Mouse (Mus musculus): Measurements from ENCODE around the gene Rere. TPM values are rescaled to one million over a fixed set of nuclear protein-coding genes. Genes with fewer than 3 reads are reported as not detected.
"Not testable (repeated sequence)": the region's sequence is repeated elsewhere in the genome, so short reads cannot be mapped to it uniquely, and the experiment has no call there.

Gene Rere
- polyA plus RNA-seq, 1 experiment from 2014 or later, result 44.4 TPM

GRCm38 (mm10) chr4:150476258-150476657 is 194.8 kb downstream of the Rere start:
- H3K4me2 ChIP-seq (replicated peaks), result no peak overlapping the region
- H3K36me3 ChIP-seq (replicated peaks; ENCODE audit: control insufficient read depth, insufficient read depth), result peaks cover 28% of the 10 kb centered on the region
- DNase-seq (ENCODE audit: low spot score) (no peak), ATAC-seq (ENCODE audit: low FRiP score) (no peak)
- no peak overlapping the region for H3K9ac ChIP-seq
- H3K4me3 ChIP-seq (replicated peaks; ENCODE audit: low read length), result no peak overlapping the region
- H3K27me3 ChIP-seq (ENCODE audit: control insufficient read depth, insufficient read depth, low read length), result no peaks in the 10 kb centered on the region
- WGBS, result 64% methylated on average over 5 of the region's 5 CpGs
- H3K9me3 ChIP-seq (ENCODE audit: control insufficient read depth, low read length), result no peaks in the 10 kb centered on the region
- 0 out of 2 replicates have a peak, but pooled peaks cover 15% of the 10 kb centered on the region for H3K4me1 ChIP-seq (replicated peaks; ENCODE audit: control insufficient read depth, insufficient read depth, low read length)
- peak overlapping the region; percentile 36; the same call in 1 of the 2 replicates for H3K27ac ChIP-seq

GRCm38 (mm10) chr4:150478006-150478405 is 196.6 kb downstream of the Rere start:
- Histone ChIP-seq H3K4me1 (replicated peaks; ENCODE audit: control insufficient read depth, insufficient read depth, low read length) (0 out of 2 replicates have a peak, but pooled peaks cover 13% of the 10 kb centered on the region), H3K9ac (no peak overlapping the region), H3K36me3 (replicated peaks; ENCODE audit: control insufficient read depth, insufficient read depth) (peaks cover 40% of the 10 kb centered on the region), H3K9me3 (ENCODE audit: control insufficient read depth, low read length) (no peaks in the 10 kb centered on the region), H3K27ac (no peak overlapping the region), H3K4me2 (replicated peaks) (no peak overlapping the region), H3K4me3 (replicated peaks; ENCODE audit: low read length) (no peak overlapping the region), H3K27me3 (ENCODE audit: control insufficient read depth, insufficient read depth, low read length) (no peaks in the 10 kb centered on the region)
- DNase-seq (ENCODE audit: low spot score) (no peak), ATAC-seq (ENCODE audit: low FRiP score) (no peak)
- 93% methylated on average over 6 of the region's 6 CpGs for WGBS

GRCm38 (mm10) chr4:150483081-150483480 is 201.6 kb downstream of the Rere start:
- not testable (repeated sequence) for H3K27ac ChIP-seq; H3K4me3 ChIP-seq (replicated peaks; ENCODE audit: low read length); H3K4me2 ChIP-seq (replicated peaks); ATAC-seq (ENCODE audit: low FRiP score); H3K9ac ChIP-seq; H3K9me3 ChIP-seq (ENCODE audit: control insufficient read depth, low read length); H3K27me3 ChIP-seq (ENCODE audit: control insufficient read depth, insufficient read depth, low read length); DNase-seq (ENCODE audit: low spot score)
- 97% methylated on average over 5 of the region's 5 CpGs for whole genome bisulfite sequencing
- Histone ChIP-seq H3K36me3 (replicated peaks; ENCODE audit: control insufficient read depth, insufficient read depth) (peaks cover 32% of the 10 kb centered on the region), H3K4me1 (replicated peaks; ENCODE audit: control insufficient read depth, insufficient read depth, low read length) (peaks cover 14% of the 10 kb centered on the region)

- no peak for ATAC-seq (ENCODE audit: low FRiP score)
- H3K36me3 ChIP-seq (replicated peaks; ENCODE audit: control insufficient read depth, insufficient read depth), result peaks cover 17% of the 10 kb centered on the region
- no peaks in the 10 kb centered on the region for H3K27me3 ChIP-seq (ENCODE audit: control insufficient read depth, insufficient read depth, low read length)
- no peaks in the 10 kb centered on the region for H3K9me3 ChIP-seq (ENCODE audit: control insufficient read depth, low read length)
- whole genome bisulfite sequencing, result 29% methylated on average over 2 of the region's 2 CpGs
- no peak for DNase-seq (ENCODE audit: low spot score)
- no peak overlapping the region for H3K9ac ChIP-seq
- no peak overlapping the region for H3K4me3 ChIP-seq (replicated peaks; ENCODE audit: low read length)
- H3K27ac ChIP-seq, result no peak overlapping the region
- H3K4me2 ChIP-seq (replicated peaks), result no peak overlapping the region
- H3K4me1 ChIP-seq (replicated peaks; ENCODE audit: control insufficient read depth, insufficient read depth, low read length), result peaks cover 27% of the 10 kb centered on the region
These were observed 204.7 kb downstream of the Rere start for GRCm38 (mm10) chr4:150486097-150486496.

GRCm38 (mm10) chr4:150487109-150487508 is 205.7 kb downstream of the Rere start:
- H3K27ac ChIP-seq, result 0 out of 2 replicates have a peak overlapping the region, but pooled peaks have one; percentile 69
- no peaks in the 10 kb centered on the region for H3K9me3 ChIP-seq (ENCODE audit: control insufficient read depth, low read length)
- H3K4me2 ChIP-seq (replicated peaks), result no peak overlapping the region
- H3K9ac ChIP-seq, result no peak overlapping the region
- DNase-seq (ENCODE audit: low spot score), result no peak
- H3K36me3 ChIP-seq (replicated peaks; ENCODE audit: control insufficient read depth, insufficient read depth), result peaks cover 11% of the 10 kb centered on the region; the same call in 1 of the 2 replicates
- no peak overlapping the region for H3K4me3 ChIP-seq (replicated peaks; ENCODE audit: low read length)
- no peak for ATAC-seq (ENCODE audit: low FRiP score)
- 56% methylated on average over 5 of the region's 5 CpGs for WGBS
- no peaks in the 10 kb centered on the region for H3K27me3 ChIP-seq (ENCODE audit: control insufficient read depth, insufficient read depth, low read length)
- H3K4me1 ChIP-seq (replicated peaks; ENCODE audit: control insufficient read depth, insufficient read depth, low read length), result peaks cover 27% of the 10 kb centered on the region

GRCm38 (mm10) chr4:150488096-150488748 is 206.8 kb downstream of the Rere start:
- Histone ChIP-seq H3K27me3 (ENCODE audit: control insufficient read depth, insufficient read depth, low read length) (no peaks in the 10 kb centered on the region), H3K4me1 (replicated peaks; ENCODE audit: control insufficient read depth, insufficient read depth, low read length) (peaks cover 27% of the 10 kb centered on the region), H3K36me3 (replicated peaks; ENCODE audit: control insufficient read depth, insufficient read depth) (peaks cover 3% of the 10 kb centered on the region; the same call in 1 of the 2 replicates), H3K27ac (peak overlapping the region; percentile 69), H3K4me2 (replicated peaks) (peak overlapping the region; percentile 51), H3K9me3 (ENCODE audit: control insufficient read depth, low read length) (no peaks in the 10 kb centered on the region), H3K4me3 (replicated peaks; ENCODE audit: low read length) (peak overlapping the region; percentile 21), H3K9ac (peak overlapping the region; percentile 45)
- WGBS, result 14% methylated on average over 12 of the region's 12 CpGs
- DNase-seq (ENCODE audit: low spot score) (peak; percentile 87), ATAC-seq (ENCODE audit: low FRiP score) (peak; percentile 94)

GRCm38 (mm10) chr4:150488767-150489166 is 207.3 kb downstream of the Rere start:
- DNase-seq (ENCODE audit: low spot score), result no peak
- 63% methylated on average over 4 of the region's 4 CpGs for WGBS
- no peak for ATAC-seq (ENCODE audit: low FRiP score)

GRCm38 (mm10) chr4:150490050-150490449 is 208.6 kb downstream of the Rere start:
- DNase-seq (ENCODE audit: low spot score) (no peak), ATAC-seq (ENCODE audit: low FRiP score) (no peak)
- no peak overlapping the region for H3K4me3 ChIP-seq (replicated peaks; ENCODE audit: low read length)
- H3K4me1 ChIP-seq (replicated peaks; ENCODE audit: control insufficient read depth, insufficient read depth, low read length), result peaks cover 31% of the 10 kb centered on the region
- H3K9me3 ChIP-seq (ENCODE audit: control insufficient read depth, low read length), result no peaks in the 10 kb centered on the region
- WGBS, result 84% methylated on average over 6 of the region's 6 CpGs
- H3K4me2 ChIP-seq (replicated peaks), result no peak overlapping the region
- 0 out of 2 replicates have a peak, but pooled peaks cover under 1% of the 10 kb centered on the region for H3K36me3 ChIP-seq (replicated peaks; ENCODE audit: control insufficient read depth, insufficient read depth)
- no peaks in the 10 kb centered on the region for H3K27me3 ChIP-seq (ENCODE audit: control insufficient read depth, insufficient read depth, low read length)
- no peak overlapping the region for H3K9ac ChIP-seq
- no peak overlapping the region for H3K27ac ChIP-seq

More at GRCm38 (mm10) chr4:150488767-150489166, 207.3 kb downstream of the Rere start:
- Histone ChIP-seq H3K9ac (peak overlapping the region; percentile 45), H3K27ac (peak overlapping the region; percentile 69), H3K9me3 (ENCODE audit: control insufficient read depth, low read length) (no peaks in the 10 kb centered on the region), H3K4me3 (replicated peaks; ENCODE audit: low read length) (peak overlapping the region; percentile 21), H3K4me1 (replicated peaks; ENCODE audit: control insufficient read depth, insufficient read depth, low read length) (peaks cover 27% of the 10 kb centered on the region), H3K36me3 (replicated peaks; ENCODE audit: control insufficient read depth, insufficient read depth) (peaks cover 3% of the 10 kb centered on the region; the same call in 1 of the 2 replicates), H3K4me2 (replicated peaks) (peak overlapping the region; percentile 51), H3K27me3 (ENCODE audit: control insufficient read depth, insufficient read depth, low read length) (no peaks in the 10 kb centered on the region)

GRCm38 (mm10) chr4:150491710-150492109 is 210.3 kb downstream of the Rere start:
- Histone ChIP-seq H3K27ac (no peak overlapping the region), H3K4me1 (replicated peaks; ENCODE audit: control insufficient read depth, insufficient read depth, low read length) (peaks cover 36% of the 10 kb centered on the region)

More at GRCm38 (mm10) chr4:150491710-150492109, 210.3 kb downstream of the Rere start:
- Histone ChIP-seq H3K27me3 (ENCODE audit: control insufficient read depth, insufficient read depth, low read length) (no peaks in the 10 kb centered on the region), H3K4me3 (replicated peaks; ENCODE audit: low read length) (no peak overlapping the region), H3K36me3 (replicated peaks; ENCODE audit: control insufficient read depth, insufficient read depth) (no peaks in the 10 kb centered on the region), H3K4me2 (replicated peaks) (no peak overlapping the region), H3K9ac (no peak overlapping the region), H3K9me3 (ENCODE audit: control insufficient read depth, low read length) (no peaks in the 10 kb centered on the region)
- WGBS, result 64% methylated on average over 4 of the region's 4 CpGs
- DNase-seq (ENCODE audit: low spot score), result no peak
- ATAC-seq (ENCODE audit: low FRiP score), result no peak
